ENCODE assay signal across 30 mouse cellular contexts in genomic region chr1:129798519-129798918, GRCm38 (mm10).
"Had no signal": no experiment of that assay in that cellular context is flagged by ENCODE, and none has a peak within 500 bp of the region (broad histone marks: within the 10 kb centered on the region; RNA-seq: fewer than 3 reads in every experiment).

No protein-coding gene starts in this region.

- H3K27ac ChIP-seq: left cerebral cortex, adult 2 months; limb, embryonic 10.5 days; limb, embryonic 12.5 days; limb, embryonic 13.5 days; limb, embryonic 15.5 days; liver, embryonic 12.5 days; liver, embryonic 13.5 days; liver, embryonic 14.5 days; liver, embryonic 15.5 days; lung, embryonic 15.5 days; macrophage; midbrain, embryonic 10.5 days; midbrain, embryonic 12.5 days; midbrain, embryonic 13.5 days; midbrain, embryonic 15.5 days; neural tube, embryonic 12.5 days had no signal

- H3K4me3 ChIP-seq: left cerebral cortex, adult 2 months; limb, embryonic 10.5 days; limb, embryonic 12.5 days; limb, embryonic 13.5 days; limb, embryonic 15.5 days; liver, embryonic 12.5 days; liver, embryonic 13.5 days; liver, embryonic 15.5 days; lung, embryonic 15.5 days; megakaryocyte, embryonic 14.5 days; midbrain, embryonic 10.5 days; midbrain, embryonic 12.5 days; midbrain, embryonic 13.5 days; midbrain, embryonic 15.5 days; myocyte; neural tube, embryonic 12.5 days had no signal

- H3K36me3 ChIP-seq: limb, embryonic 10.5 days; limb, embryonic 12.5 days; limb, embryonic 13.5 days; limb, embryonic 15.5 days; liver, embryonic 12.5 days; liver, embryonic 13.5 days; liver, embryonic 15.5 days; lung, embryonic 15.5 days; midbrain, embryonic 10.5 days; midbrain, embryonic 12.5 days; midbrain, embryonic 13.5 days; midbrain, embryonic 15.5 days; neural tube, embryonic 12.5 days had no signal

- H3K9me3 ChIP-seq: limb, embryonic 10.5 days; limb, embryonic 12.5 days; limb, embryonic 13.5 days; limb, embryonic 15.5 days; liver, embryonic 12.5 days; liver, embryonic 13.5 days; liver, embryonic 15.5 days; lung, embryonic 15.5 days; midbrain, embryonic 10.5 days; midbrain, embryonic 12.5 days; midbrain, embryonic 13.5 days; midbrain, embryonic 15.5 days; neural tube, embryonic 12.5 days had no signal

- ATAC-seq: liver, embryonic 12.5 days; liver, postnatal 0 days; midbrain, embryonic 13.5 days; midbrain, embryonic 15.5 days; midbrain, embryonic 16.5 days had no signal

- H3K27me3 ChIP-seq: limb, embryonic 12.5 days; limb, embryonic 13.5 days; limb, embryonic 15.5 days; liver, embryonic 12.5 days; liver, embryonic 13.5 days; liver, embryonic 15.5 days; lung, embryonic 15.5 days; megakaryocyte, embryonic 14.5 days; midbrain, embryonic 12.5 days; midbrain, embryonic 13.5 days; midbrain, embryonic 15.5 days; neural tube, embryonic 12.5 days had no signal

- H3K4me2 ChIP-seq: limb, embryonic 12.5 days; limb, embryonic 13.5 days; limb, embryonic 15.5 days; liver, embryonic 11.5 days; liver, embryonic 12.5 days; liver, embryonic 13.5 days; liver, embryonic 15.5 days; lung, embryonic 15.5 days; midbrain, embryonic 11.5 days; midbrain, embryonic 12.5 days; midbrain, embryonic 13.5 days; midbrain, embryonic 15.5 days; neural tube, embryonic 12.5 days had no signal

- H3K9ac ChIP-seq: limb, embryonic 12.5 days; limb, embryonic 13.5 days; limb, embryonic 15.5 days; liver, embryonic 12.5 days; liver, embryonic 13.5 days; liver, embryonic 14.5 days; liver, embryonic 15.5 days; liver, postnatal 0 days; lung, embryonic 15.5 days; midbrain, embryonic 12.5 days; midbrain, embryonic 13.5 days; midbrain, embryonic 15.5 days; neural tube, embryonic 12.5 days had no signal

- H3K4me1 ChIP-seq: limb, embryonic 10.5 days; limb, embryonic 12.5 days; limb, embryonic 13.5 days; limb, embryonic 15.5 days; liver, embryonic 12.5 days; liver, embryonic 13.5 days; liver, embryonic 15.5 days; lung, embryonic 15.5 days; megakaryocyte, embryonic 14.5 days; midbrain, embryonic 10.5 days; midbrain, embryonic 12.5 days; midbrain, embryonic 13.5 days; midbrain, embryonic 15.5 days; neural tube, embryonic 12.5 days had no signal

- DNase-seq: left cerebral cortex, postnatal 4 days; liver; liver, embryonic 13.5 days; liver, postnatal 0 days; lung, adult 18-20 months; lung, adult 2 months; lung, postnatal 14 days; lung, postnatal 36 days; lung, postnatal 4 days; midbrain, embryonic 14.5 days had no signal
